Mouse (Mus musculus) liver, embryonic 14.5 days (tissue): Measurements from ENCODE around the gene Derl2. TPM values are rescaled to one million over a fixed set of nuclear protein-coding genes. Genes with fewer than 3 reads are reported as not detected.

Source experiments
- ATAC-seq: fragments of 200-750 bp; cut with Nextera tagmentation; 2 replicates; pipeline ENCODE4 v1.8.0; 2017; ENCODE audit warnings: moderate number of reproducible peaks, mild to moderate bottlenecking, moderate library complexity; ENCODE audit not compliant: insufficient read depth
- DNase-seq, 3 experiments: peaks; one replicate each; pipeline ENCODE4 v3.0.0-alpha.2; 2012 to 2013; ENCODE audit warnings: low read depth in 3 of 3, low spot score in 3 of 3
- H3K27ac ChIP-seq: fragments of 300-500 bp; sonication (generic); 2 replicates; pipeline ENCODE4 v1.5.1; 2014; ENCODE audit warnings: moderate library complexity, mild to moderate bottlenecking, control low read depth, inconsistent platforms
- H3K27me3 ChIP-seq: fragments of 300-500 bp; sonication (generic); 2 replicates; pipeline ENCODE4 v1.6.1; 2014; ENCODE audit warnings: mild to moderate bottlenecking, low read length, moderate library complexity; ENCODE audit not compliant: control insufficient read depth, insufficient read depth
- H3K36me3 ChIP-seq: fragments of 300-500 bp; sonication (generic); replicated peaks from 2 replicates; pipeline ENCODE4 v1.6.1; 2014; ENCODE audit warnings: low read depth; ENCODE audit not compliant: control insufficient read depth, insufficient read depth
- H3K4me1 ChIP-seq, 2 experiments: fragments of 200-500 bp in 1 of 2; fragments of 300-500 bp in 1 of 2; sonication (generic) in 1 of 2; replicated peaks; 2 replicates each; pipeline ENCODE4 v1.6.1; 2012 to 2014; ENCODE audit warnings: antibody characterized with exemption in 1 of 2, inconsistent platforms in 1 of 2, low read length in 1 of 2; ENCODE audit not compliant: control insufficient read depth in 2 of 2, insufficient read depth in 2 of 2
- H3K4me2 ChIP-seq: fragments of 300-500 bp; sonication (generic); 2 replicates; pipeline ENCODE4 v1.6.1; 2014; ENCODE audit warnings: low read depth, mild to moderate bottlenecking, control low read depth, moderate library complexity
- H3K4me3 ChIP-seq, 2 experiments: fragments of 200-500 bp in 1 of 2; fragments of 300-500 bp in 1 of 2; sonication (generic) in 1 of 2; 2 replicates each; pipeline ENCODE4 v1.5.1; 2012 to 2014; ENCODE audit warnings: low read depth in 2 of 2, low read length in 2 of 2, mild to moderate bottlenecking in 2 of 2, control low read depth in 1 of 2, inconsistent platforms in 1 of 2, moderate library complexity in 1 of 2; ENCODE audit not compliant: insufficient read depth in 1 of 2
- H3K9ac ChIP-seq: fragments of 300-500 bp; sonication (generic); replicated peaks from 2 replicates; pipeline ENCODE4 v1.6.1; 2014; ENCODE audit warnings: mild to moderate bottlenecking, control low read depth, moderate library complexity
- H3K9me3 ChIP-seq: fragments of 300-500 bp; sonication (generic); 2 replicates; pipeline ENCODE4 v1.6.1; 2016; ENCODE audit warnings: low read length, mixed read lengths; ENCODE audit not compliant: control insufficient read depth
- CTCF ChIP-seq: IDR thresholded peaks from 2 replicates; pipeline ENCODE4 v1.5.1; 2016; ENCODE audit warnings: antibody characterized with exemption, low read depth, control low read depth
- EP300 ChIP-seq: IDR thresholded peaks from 2 replicates; pipeline ENCODE4 v1.6.1; 2016; ENCODE audit warnings: antibody characterized with exemption, low read depth
- WGBS: fragments of 180-500 bp; shearing (Covaris S2); extraction: QIAGEN DNeasy Blood & Tissue Kit; methylation state at CpG from one replicate; pipeline ENCODE4 v1.1.7; 2014; ENCODE audit not compliant: insufficient replicate concordance; 5-methylcytosine and 5-hydroxymethylcytosine counted together
- polyA plus RNA-seq, 2 experiments: library from polyadenylated mRNA; depleted of rRNA in 1 of 2; stranded (reverse) in 1 of 2; unstranded in 1 of 2; fragments of >200 nt; fragmentation: Nextera tagmentation in 1 of 2; extraction: Ambion mirVana in 1 of 2; gene quantifications; 2 replicates each; pipeline versions ENCODE4 v1.2.1 to v1.2.3; 2012 to 2014

The Derl2 gene
- polyA plus RNA-seq, 2 experiments = 10.4 to 35.7 TPM

DNA sequence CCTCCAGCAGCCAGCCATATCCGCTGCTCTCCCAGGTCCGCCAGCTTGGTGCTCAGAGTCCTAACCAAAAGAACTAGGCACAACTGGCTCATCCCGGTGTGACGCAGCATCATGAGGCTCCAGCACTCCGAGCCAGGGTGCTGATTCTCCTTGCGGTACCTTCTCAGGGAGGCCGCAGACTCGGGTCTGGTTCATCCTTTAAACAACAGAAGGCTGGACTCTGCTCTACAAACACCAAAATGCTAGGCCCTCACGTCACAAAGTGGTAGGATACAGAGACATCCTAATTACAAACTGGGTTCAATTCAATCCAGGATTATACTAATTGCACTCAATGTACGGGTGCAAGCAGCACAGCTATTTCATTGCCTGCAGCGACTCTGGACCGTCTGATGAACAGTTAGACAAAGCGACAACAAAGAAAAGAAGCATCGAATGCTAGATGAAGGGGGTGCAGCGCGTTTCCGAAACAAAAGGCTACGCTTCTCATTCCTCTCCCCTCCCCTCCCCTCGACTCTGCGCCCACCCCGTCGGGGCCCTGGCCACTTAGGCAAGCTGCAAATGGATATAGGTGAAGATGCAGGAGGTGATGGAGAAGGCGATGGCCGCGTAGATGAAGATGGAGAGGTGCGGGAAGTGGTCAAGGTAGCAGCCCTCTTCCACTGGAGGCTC lies 13.0 kb upstream of the Derl2 start:
- Histone ChIP-seq H3K27me3 (peaks cover 8% of the 10 kb centered on the region), H3K9ac (no peak overlapping the region), H3K4me3 (peak overlapping the region; percentile 1 to 48; a peak in 3 of 4 replicates), H3K9me3 (no peaks in the 10 kb centered on the region), H3K27ac (no peak overlapping the region), H3K4me1 (no peaks in the 10 kb centered on the region), H3K4me2 (peak overlapping the region; percentile 11), H3K36me3 (peaks cover 8% of the 10 kb centered on the region)
- ATAC-seq = no peak
- no peak for DNase-seq
- TF ChIP-seq EP300 (no peak), CTCF (no peak)
- WGBS = 19% methylated on average over 26 of the region's 26 CpGs

DNA sequence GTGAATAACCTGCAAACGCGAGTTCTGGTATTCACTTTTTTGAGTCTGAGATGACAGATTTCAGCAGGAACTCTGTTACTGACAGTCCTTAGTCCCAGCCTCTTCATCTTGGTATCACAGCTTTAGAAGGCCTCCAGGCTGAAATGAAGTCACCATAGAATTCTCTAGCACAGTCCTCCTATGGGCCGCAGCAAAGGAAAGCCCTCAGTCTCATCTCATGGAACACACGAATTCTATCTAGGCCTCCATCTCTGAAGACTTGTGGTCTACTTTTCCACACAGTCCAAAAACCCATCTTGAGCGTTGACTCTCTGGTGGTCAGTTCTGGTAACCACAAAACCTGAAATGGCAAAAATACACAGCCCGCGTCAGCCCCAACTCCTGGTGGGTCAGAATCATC lies 12.4 kb upstream of the Derl2 start:
- no peak for DNase-seq
- Histone ChIP-seq H3K4me3 (no peak overlapping the region), H3K4me1 (no peaks in the 10 kb centered on the region), H3K27ac (no peak overlapping the region), H3K27me3 (peaks cover 8% of the 10 kb centered on the region), H3K36me3 (peaks cover 14% of the 10 kb centered on the region), H3K9me3 (no peaks in the 10 kb centered on the region), H3K4me2 (no peak overlapping the region), H3K9ac (no peak overlapping the region)
- ATAC-seq = no peak
- WGBS = 46% methylated on average over 7 of the region's 7 CpGs
- TF ChIP-seq CTCF = no peak
- TF ChIP-seq EP300 = no peak

DNA sequence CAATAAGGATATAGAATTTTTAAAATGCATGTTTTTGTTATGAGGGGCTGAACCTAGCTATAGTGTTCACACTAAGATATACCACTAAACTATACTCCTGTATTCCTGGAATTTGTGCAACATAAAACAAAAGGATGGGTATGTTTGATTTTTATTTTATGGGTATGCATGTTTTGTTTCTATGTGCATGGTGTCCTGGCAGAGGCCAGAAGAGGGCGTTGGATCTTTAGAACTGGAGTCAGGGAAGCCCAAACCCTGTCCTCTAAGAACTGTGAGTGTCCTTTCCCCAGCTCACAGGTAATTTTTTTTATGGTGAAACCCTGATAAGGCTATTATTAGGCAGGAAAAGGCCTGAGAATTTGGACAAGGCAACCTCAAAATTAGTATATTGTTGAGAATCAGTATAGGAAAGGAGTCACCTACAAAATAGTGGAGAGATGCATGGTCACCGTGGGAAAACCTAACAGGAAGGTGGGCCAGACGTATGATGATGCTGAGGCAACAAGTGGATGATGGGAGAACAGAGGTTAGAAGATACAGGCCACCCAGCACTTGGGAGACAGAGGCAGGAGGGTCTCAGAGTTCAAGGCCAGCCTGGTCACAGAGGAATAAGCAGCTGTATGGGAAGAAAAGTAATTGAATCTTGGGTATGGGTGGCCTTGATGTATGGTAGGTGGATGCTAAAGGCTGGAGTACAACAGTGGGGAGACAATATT lies 9.9 kb upstream of the Derl2 start:
- ATAC-seq (no peak), DNase-seq (no peak)
- Histone ChIP-seq H3K4me1 (no peaks in the 10 kb centered on the region), H3K27ac (no peak overlapping the region), H3K4me2 (no peak overlapping the region), H3K9me3 (no peaks in the 10 kb centered on the region), H3K36me3 (peaks cover 37% of the 10 kb centered on the region), H3K4me3 (no peak overlapping the region), H3K9ac (no peak overlapping the region), H3K27me3 (peaks cover 8% of the 10 kb centered on the region)
- WGBS = 76% methylated on average over 3 of the region's 3 CpGs
- no peak for TF ChIP-seq CTCF
- TF ChIP-seq EP300 = no peak

DNA sequence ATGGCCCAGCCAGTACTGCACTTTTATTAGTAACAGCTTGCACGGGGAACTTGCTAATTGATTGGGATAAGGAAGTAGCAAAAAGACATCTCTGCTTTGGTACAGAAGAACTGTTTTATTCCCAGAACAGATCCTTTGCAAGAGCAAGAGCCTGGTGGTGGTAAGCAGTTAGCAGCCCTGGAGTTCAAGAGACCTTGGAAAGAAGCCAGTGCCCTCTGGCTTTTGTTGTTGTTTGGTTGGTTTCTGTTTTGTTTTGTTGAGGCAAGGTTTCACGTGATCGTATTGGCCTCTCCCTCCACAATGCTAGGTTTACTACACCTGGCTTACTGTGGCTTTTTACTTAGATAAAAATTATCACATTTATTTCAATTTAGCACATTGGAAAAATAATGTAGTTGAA lies 8.6 kb upstream of the Derl2 start:
- Histone ChIP-seq H3K27ac (no peak overlapping the region), H3K9me3 (no peaks in the 10 kb centered on the region), H3K27me3 (peaks cover 7% of the 10 kb centered on the region), H3K9ac (no peak overlapping the region), H3K4me3 (no peak overlapping the region), H3K4me2 (no peak overlapping the region), H3K36me3 (peaks cover 48% of the 10 kb centered on the region), H3K4me1 (no peaks in the 10 kb centered on the region)
- TF ChIP-seq CTCF (no peak), EP300 (no peak)
- no peak for ATAC-seq
- 73% methylated on average over 3 of the region's 3 CpGs for WGBS
- DNase-seq = no peak

DNA sequence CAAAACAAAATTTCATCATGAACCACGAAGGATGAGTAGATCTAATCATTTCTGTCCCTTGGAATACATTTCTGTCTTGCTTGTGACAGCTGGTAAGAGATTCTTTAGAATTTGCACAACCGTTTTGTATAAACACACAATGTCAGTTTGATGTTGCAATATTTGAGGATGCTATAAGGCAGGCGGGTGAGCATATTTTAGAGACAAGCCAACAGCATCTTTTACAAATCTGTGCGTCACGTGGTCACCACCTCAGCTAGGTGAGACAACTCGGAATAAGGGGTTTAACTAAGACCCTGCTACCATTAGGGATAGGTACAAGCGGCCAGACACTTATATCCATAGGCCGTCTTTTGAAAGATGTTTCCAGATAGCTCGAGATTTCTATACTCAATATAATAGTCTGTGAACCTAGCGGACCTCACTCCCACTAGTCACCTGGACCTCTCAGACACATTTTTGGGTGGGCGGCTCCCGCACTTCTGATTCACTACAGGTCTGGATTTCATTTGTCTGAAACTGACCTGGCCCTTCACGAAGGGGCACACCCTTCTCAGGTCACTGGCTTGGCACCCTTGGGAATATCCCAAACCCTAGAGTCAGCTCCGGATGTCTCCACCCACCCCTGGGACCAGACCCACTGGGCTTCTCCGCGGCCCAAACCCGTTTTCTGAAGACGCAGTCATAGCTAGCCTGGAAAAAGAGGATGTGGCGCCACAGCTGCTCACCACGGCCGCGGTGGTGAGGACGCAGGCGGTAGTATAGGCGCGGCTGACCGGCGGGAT lies 1.0 kb downstream of the Derl2 start:
- 4% methylated on average over 28 of the region's 28 CpGs for WGBS
- Histone ChIP-seq H3K4me1 (peaks cover 12 to 19% of the 10 kb centered on the region in 2 experiments), H3K4me2 (peak overlapping the region; percentile 93)

More for the DNA sequence above, 1.0 kb downstream of the Derl2 start:
- peak overlapping the region; percentile 96 for H3K9ac ChIP-seq
- peaks cover 16% of the 10 kb centered on the region for H3K36me3 ChIP-seq
- peak in 2 of 3 experiments; percentile 15 to 26 for DNase-seq
- peak overlapping the region; percentile 61 for H3K27ac ChIP-seq
- peak overlapping the region; percentile 92 to 98 for H3K4me3 ChIP-seq
- no peaks in the 10 kb centered on the region for H3K9me3 ChIP-seq
- H3K27me3 ChIP-seq = no peaks in the 10 kb centered on the region
- TF ChIP-seq EP300 = no peak
- peak; percentile 3 for ATAC-seq
